Mouse (Mus musculus): ENCODE data around the gene Fggy. TPM values are rescaled to one million over a fixed set of nuclear protein-coding genes. Genes with fewer than 3 reads are reported as not detected.

Gene Fggy
- polyA plus RNA-seq, 2 experiments: 14.9 to 19.3 TPM

DNA sequence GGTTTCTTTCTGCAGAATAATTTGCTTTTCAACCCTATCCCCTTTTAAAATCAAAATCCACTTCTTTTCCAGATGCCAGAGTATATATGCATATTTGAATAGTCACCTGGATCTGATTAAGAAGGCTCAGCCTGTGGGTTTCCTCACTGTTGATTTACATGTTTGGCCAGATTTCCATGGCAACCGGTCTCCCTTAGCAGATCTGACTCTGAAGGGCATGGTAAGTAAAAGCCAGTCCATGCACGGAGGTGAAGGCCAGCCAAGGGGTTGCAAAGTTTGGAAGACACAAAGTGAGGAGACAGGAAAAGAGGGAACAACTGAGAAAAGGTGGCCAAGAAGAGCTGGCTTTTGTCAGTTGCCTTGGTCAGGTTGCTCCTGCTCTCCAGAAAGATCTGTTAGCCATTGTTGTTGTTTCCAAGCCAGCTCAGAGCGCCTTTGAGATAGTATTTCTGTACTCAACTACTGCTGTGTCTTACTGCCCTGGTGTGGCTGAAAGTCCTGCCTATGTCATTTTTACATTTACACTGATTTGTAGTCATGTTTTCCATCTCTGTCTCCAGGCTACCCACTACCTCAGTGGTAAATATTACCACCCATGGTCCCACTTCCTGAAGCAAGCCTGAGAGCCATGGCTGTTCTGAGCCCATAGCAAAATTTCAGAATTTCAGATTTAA, 264.7 kb downstream of the Fggy start:
- DNase-seq (ENCODE audit: low read depth in 3 of 3, low spot score in 3 of 3) (no peak), ATAC-seq (ENCODE audit: insufficient read depth) (no peak)
- no peak overlapping the region for H3K4me2 ChIP-seq (ENCODE audit: low read depth)
- H3K27me3 ChIP-seq (ENCODE audit: control insufficient read depth, insufficient read depth, low read length): no peaks in the 10 kb centered on the region
- H3K9me3 ChIP-seq (ENCODE audit: control insufficient read depth, low read length): no peaks in the 10 kb centered on the region
- no peaks in the 10 kb centered on the region; a peak in 1 of 4 replicates for H3K4me1 ChIP-seq (replicated peaks; ENCODE audit: control insufficient read depth in 2 of 2, insufficient read depth in 2 of 2, low read length in 1 of 2)
- H3K9ac ChIP-seq (replicated peaks): no peak overlapping the region
- H3K27ac ChIP-seq: no peak overlapping the region
- H3K36me3 ChIP-seq (replicated peaks; ENCODE audit: control insufficient read depth, insufficient read depth, low read depth): no peaks in the 10 kb centered on the region
- TF ChIP-seq EP300 (IDR thresholded peaks at IDR 0.05; ENCODE audit: low read depth) (no peak), CTCF (IDR thresholded peaks at IDR 0.05; ENCODE audit: low read depth) (no peak)
- H3K4me3 ChIP-seq (ENCODE audit: insufficient read depth in 1 of 2, low read depth in 2 of 2, low read length in 2 of 2): no peak overlapping the region
- 51% methylated on average over 3 of the region's 3 CpGs for WGBS (ENCODE audit: insufficient replicate concordance)

- Histone ChIP-seq H3K4me2 (ENCODE audit: low read depth) (no peak overlapping the region), H3K9me3 (ENCODE audit: control insufficient read depth, low read length) (no peaks in the 10 kb centered on the region), H3K27me3 (ENCODE audit: control insufficient read depth, insufficient read depth, low read length) (no peaks in the 10 kb centered on the region), H3K4me3 (ENCODE audit: insufficient read depth in 1 of 2, low read depth in 2 of 2, low read length in 2 of 2) (no peak overlapping the region), H3K4me1 (replicated peaks; ENCODE audit: control insufficient read depth in 2 of 2, insufficient read depth in 2 of 2, low read length in 1 of 2) (peaks cover 0 to 6% of the 10 kb centered on the region in 2 experiments; a peak in 2 of 4 replicates), H3K36me3 (replicated peaks; ENCODE audit: control insufficient read depth, insufficient read depth, low read depth) (no peaks in the 10 kb centered on the region), H3K27ac (no peak overlapping the region), H3K9ac (replicated peaks) (no peak overlapping the region)
- 45% methylated on average over 4 of the region's 4 CpGs for WGBS (ENCODE audit: insufficient replicate concordance)
- DNase-seq (ENCODE audit: low read depth in 3 of 3, low spot score in 3 of 3): no peak
- TF ChIP-seq EP300 (IDR thresholded peaks at IDR 0.05; ENCODE audit: low read depth) (no peak), CTCF (IDR thresholded peaks at IDR 0.05; ENCODE audit: low read depth) (no peak)
- no peak for ATAC-seq (ENCODE audit: insufficient read depth)
Measured at GRCm38 (mm10) chr4:95828164-95828563, 270.9 kb downstream of the Fggy start.

GRCm38 (mm10) chr4:95830320-95830719, 273.0 kb downstream of the Fggy start:
- Histone ChIP-seq H3K4me2 (ENCODE audit: low read depth) (no peak overlapping the region), H3K36me3 (replicated peaks; ENCODE audit: control insufficient read depth, insufficient read depth, low read depth) (no peaks in the 10 kb centered on the region), H3K9ac (replicated peaks) (no peak overlapping the region), H3K27ac (no peak overlapping the region), H3K4me1 (replicated peaks; ENCODE audit: control insufficient read depth in 2 of 2, insufficient read depth in 2 of 2, low read length in 1 of 2) (peaks cover 0 to 6% of the 10 kb centered on the region in 2 experiments; a peak in 2 of 4 replicates), H3K9me3 (ENCODE audit: control insufficient read depth, low read length) (no peaks in the 10 kb centered on the region), H3K4me3 (ENCODE audit: insufficient read depth in 1 of 2, low read depth in 2 of 2, low read length in 2 of 2) (no peak overlapping the region), H3K27me3 (ENCODE audit: control insufficient read depth, insufficient read depth, low read length) (no peaks in the 10 kb centered on the region)
- no peak for ATAC-seq (ENCODE audit: insufficient read depth)
- no peak for TF ChIP-seq EP300 (IDR thresholded peaks at IDR 0.05; ENCODE audit: low read depth)
- TF ChIP-seq CTCF (IDR thresholded peaks at IDR 0.05; ENCODE audit: low read depth): no peak
- DNase-seq (ENCODE audit: low read depth in 3 of 3, low spot score in 3 of 3): no peak
- WGBS (ENCODE audit: insufficient replicate concordance): 56% methylated on average over 2 of the region's 2 CpGs

GRCm38 (mm10) chr4:95839860-95840259, 282.6 kb downstream of the Fggy start:
- H3K9me3 ChIP-seq (ENCODE audit: control insufficient read depth, low read length): no peaks in the 10 kb centered on the region
- H3K4me2 ChIP-seq (ENCODE audit: low read depth): no peak overlapping the region
- ATAC-seq (ENCODE audit: insufficient read depth) (no peak), DNase-seq (ENCODE audit: low read depth in 3 of 3, low spot score in 3 of 3) (no peak)
- TF ChIP-seq CTCF (IDR thresholded peaks at IDR 0.05; ENCODE audit: low read depth) (no peak), EP300 (IDR thresholded peaks at IDR 0.05; ENCODE audit: low read depth) (no peak)
- no peak overlapping the region for H3K4me3 ChIP-seq (ENCODE audit: insufficient read depth in 1 of 2, low read depth in 2 of 2, low read length in 2 of 2)
- no peaks in the 10 kb centered on the region for H3K27me3 ChIP-seq (ENCODE audit: control insufficient read depth, insufficient read depth, low read length)
- H3K27ac ChIP-seq: no peak overlapping the region
- no peaks in the 10 kb centered on the region for H3K4me1 ChIP-seq (replicated peaks; ENCODE audit: control insufficient read depth in 2 of 2, insufficient read depth in 2 of 2, low read length in 1 of 2)
- no peaks in the 10 kb centered on the region for H3K36me3 ChIP-seq (replicated peaks; ENCODE audit: control insufficient read depth, insufficient read depth, low read depth)
- H3K9ac ChIP-seq (replicated peaks): no peak overlapping the region
- 47% methylated on average over 1 of the region's 1 CpGs for WGBS (ENCODE audit: insufficient replicate concordance)

DNA sequence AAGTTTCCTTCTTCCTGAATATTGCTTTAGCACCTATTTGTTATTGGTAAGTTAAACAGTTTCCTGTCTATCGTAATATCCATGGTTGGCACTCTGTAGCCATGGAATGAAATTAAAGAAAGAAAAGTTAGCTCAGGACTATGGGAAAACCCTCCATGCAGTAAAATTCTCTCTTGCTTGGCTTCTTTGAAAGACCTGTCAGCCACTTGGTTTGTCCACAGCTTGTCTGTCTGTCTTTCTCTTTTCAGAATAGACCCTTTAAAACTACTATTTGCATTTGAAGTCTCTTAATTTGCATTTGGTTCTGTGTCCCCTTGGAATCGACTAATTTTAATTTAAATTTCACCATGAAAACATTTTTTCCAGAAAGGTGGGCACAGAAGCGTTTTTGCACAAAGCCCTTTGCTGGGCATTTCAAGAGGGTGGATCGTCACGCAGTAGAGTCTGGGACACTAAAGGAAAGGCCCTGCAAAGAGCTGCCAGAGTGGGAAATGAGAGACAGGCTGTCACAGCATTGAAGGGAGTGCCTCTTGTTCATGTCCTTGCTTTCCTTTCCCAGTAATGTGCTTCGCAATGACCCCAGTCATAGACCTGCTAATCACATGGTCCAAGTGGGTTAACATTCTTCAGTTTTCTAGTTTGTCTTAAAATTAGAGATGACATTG, 283.2 kb downstream of the Fggy start:
- H3K36me3 ChIP-seq (replicated peaks; ENCODE audit: control insufficient read depth, insufficient read depth, low read depth): no peaks in the 10 kb centered on the region
- 65% methylated on average over 6 of the region's 6 CpGs for WGBS (ENCODE audit: insufficient replicate concordance)
- H3K4me2 ChIP-seq (ENCODE audit: low read depth): no peak overlapping the region
- peaks cover 0 to 1% of the 10 kb centered on the region in 2 experiments; a peak in 1 of 4 replicates for H3K4me1 ChIP-seq (replicated peaks; ENCODE audit: control insufficient read depth in 2 of 2, insufficient read depth in 2 of 2, low read length in 1 of 2)
- no peaks in the 10 kb centered on the region for H3K27me3 ChIP-seq (ENCODE audit: control insufficient read depth, insufficient read depth, low read length)
- TF ChIP-seq EP300 (IDR thresholded peaks at IDR 0.05; ENCODE audit: low read depth) (no peak), CTCF (IDR thresholded peaks at IDR 0.05; ENCODE audit: low read depth) (no peak)
- no peaks in the 10 kb centered on the region for H3K9me3 ChIP-seq (ENCODE audit: control insufficient read depth, low read length)
- H3K27ac ChIP-seq: no peak overlapping the region
- no peak overlapping the region for H3K9ac ChIP-seq (replicated peaks)
- H3K4me3 ChIP-seq (ENCODE audit: insufficient read depth in 1 of 2, low read depth in 2 of 2, low read length in 2 of 2): no peak overlapping the region
- DNase-seq (ENCODE audit: low read depth in 3 of 3, low spot score in 3 of 3) (no peak), ATAC-seq (ENCODE audit: insufficient read depth) (no peak)

Measured in liver, embryonic 14.5 days (tissue).